Mouse (Mus musculus): Measurements from ENCODE around the gene Chpf.

Gene Chpf

DNA sequence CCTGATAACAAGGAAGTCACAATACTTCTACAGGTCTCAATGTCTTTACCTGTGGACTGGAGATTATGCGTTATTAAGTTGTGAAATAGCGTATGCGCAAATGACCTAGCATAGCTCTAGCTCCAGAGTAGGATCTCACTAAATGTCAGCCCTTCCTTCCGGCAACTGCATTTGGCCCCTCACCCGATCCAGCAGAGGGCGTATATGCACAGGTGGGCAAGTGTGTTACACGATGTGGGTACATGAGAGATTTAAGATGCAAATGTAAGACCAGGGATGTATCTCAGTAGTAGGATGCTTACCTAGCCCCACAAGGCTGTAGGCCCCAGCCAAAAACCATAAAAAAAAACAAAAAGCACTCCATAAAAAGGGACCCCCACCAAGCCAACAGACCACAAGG lies 20.3 kb upstream of the Chpf start:
- no peak for DNase-seq (ENCODE audit: low spot score in 2 of 2)

DNA sequence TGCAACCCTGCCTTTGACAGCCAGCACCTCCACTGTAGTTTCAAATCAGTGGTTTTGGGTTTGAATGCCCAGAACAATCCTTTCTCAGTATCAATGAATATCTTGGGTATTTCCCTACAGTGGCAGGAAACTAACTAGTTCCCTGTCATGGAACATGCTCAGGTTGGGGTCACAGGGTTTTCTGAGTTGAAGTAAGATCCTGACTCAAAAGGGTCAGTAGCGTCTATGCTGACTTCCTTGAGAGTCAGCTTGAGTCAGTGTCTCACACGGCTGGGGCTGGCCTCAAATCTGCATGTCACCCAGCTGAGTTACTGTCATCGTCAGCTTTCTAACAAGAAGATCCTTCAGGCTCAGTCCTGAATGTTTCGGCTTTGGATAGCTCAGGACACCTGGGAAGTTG lies 19.8 kb upstream of the Chpf start:
- DNase-seq (ENCODE audit: low spot score in 2 of 2): no peak

DNA sequence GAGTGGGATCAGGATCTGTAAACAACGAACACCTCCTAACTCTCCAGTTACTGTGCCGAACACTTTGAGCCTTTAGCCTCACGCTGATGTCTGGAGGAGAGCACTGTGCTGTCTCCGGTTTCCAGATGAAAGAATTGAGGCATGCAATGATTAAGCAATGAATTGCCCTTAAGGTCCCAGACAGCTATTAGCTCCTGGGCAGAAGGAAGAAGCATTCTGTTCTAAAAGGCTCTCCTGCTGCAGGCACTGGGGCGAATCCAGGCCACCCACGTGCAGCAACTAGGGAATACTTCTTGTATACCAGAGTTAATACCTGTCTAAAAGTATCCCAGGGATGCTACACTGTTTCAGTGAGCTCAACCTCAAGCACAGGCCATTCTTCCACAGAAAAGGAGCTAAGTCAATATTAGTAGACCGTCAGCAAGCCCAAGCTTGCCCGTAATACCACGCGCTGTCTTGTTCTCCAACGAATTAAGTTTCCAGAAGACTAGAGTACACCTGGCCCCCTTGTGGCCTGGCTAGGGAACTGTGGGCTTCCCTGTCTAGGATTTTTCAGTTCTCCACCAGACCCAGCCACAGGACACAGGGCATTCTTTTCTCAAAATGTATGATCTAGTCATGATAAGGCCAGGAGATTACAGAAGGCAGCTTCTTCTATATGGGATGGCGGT lies 15.9 kb upstream of the Chpf start:
- DNase-seq (ENCODE audit: low spot score in 2 of 2): no peak

DNA sequence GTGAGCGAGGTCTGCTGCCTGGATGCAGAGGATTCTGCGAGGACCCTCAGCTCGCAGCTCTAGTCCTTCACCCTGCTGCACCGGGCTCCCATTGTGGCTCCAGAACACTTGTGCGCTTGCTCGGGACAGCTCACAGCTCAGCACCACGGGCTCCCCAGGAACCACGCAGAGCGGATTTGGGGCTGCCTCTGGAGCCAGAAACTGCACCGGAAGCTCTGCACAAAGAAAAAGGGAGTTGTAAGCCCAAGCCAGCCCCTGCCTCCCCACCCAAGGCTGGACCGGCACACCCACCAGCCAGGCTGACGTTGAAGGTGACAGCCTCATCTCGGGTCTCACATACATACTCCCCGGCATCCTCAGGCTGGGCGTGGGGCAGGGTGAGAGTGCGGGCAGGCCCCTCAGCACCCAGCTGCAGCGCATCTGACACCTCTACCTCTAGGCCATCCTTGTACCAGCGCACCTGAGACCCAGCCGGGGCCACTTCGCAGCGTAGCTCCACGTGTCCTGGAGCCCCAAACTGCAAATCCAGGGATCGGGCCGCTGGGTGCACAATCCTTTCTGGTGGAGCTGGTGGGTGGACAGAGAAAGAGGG lies 13.6 kb upstream of the Chpf start:
- no peak for DNase-seq (ENCODE audit: low spot score in 2 of 2)

DNA sequence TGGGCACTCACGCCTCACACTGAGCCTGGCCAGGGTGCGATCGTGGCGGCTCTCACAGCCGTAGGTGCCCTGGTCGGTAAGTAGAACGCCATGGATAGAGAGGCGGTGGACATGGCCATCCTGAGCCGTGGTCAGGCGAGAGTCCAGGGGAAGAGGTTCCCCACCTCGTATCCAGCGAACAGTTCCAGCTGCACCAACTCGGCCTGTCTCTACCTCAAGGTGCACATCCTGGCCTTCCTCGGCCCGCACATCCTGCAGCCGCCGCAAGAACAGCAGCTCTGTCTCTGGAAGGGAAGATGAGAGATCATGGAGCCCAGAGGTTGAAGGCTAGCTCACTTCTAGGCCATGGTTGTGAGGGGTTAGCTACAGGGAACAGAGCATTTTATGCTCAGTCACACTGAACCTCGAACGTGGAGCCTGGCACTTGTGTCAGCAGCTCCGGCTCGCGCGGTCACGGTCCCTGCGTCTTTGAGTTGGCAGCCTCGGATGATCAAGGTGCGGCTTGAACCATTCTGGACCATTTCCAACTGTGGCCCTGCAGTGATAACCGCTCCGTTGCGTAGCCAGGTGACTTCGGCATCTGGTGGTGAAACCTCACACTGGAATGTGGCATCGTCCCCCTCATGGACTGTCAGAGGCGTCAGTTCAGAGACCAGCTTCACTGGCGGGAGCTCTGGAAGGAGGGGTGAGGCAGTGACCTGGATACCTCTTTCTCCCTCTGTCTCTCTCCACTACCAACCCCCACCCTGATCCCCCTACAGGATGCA lies 11.9 kb upstream of the Chpf start:
- DNase-seq (ENCODE audit: low spot score in 2 of 2): no peak

DNA sequence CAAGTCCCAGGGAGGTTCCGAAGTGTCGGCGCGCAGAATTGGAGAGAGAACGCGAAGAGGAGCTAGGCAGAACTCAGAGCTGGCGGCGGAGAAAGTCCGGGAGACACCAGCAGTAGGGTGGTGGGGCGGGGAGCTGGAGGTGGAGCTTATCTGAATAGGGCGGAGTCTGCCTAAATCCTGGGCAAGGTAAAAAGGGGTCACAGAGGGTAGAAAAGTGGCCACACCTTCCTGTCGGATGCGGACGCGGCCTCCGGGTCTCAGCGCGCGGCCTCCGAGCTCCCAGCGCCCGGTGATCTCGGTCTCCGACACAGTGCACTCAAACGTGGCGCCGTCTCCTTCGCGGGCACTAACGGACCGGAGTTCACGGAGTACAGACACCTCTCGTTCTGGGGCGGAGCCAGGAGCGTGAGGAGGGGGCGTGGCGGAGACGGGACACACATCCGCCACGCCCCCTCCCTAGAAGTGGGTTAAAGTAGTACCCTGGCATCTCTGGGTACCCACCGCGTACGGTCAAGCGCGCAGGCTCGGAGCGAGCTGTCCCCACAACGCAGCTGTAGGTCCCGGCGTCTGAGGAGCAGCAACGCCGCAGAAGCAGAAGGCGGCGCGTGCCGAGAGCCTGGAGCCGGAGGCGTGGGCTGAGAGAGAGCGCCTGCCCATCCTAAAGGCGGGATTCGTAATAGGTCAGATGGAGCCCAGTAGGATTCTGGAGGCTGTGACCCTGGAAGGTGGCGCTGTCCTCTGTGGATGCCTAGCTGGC lies 8.5 kb upstream of the Chpf start:
- peak in 1 of 2 experiments; percentile 14 for DNase-seq (ENCODE audit: low spot score in 2 of 2)

DNA sequence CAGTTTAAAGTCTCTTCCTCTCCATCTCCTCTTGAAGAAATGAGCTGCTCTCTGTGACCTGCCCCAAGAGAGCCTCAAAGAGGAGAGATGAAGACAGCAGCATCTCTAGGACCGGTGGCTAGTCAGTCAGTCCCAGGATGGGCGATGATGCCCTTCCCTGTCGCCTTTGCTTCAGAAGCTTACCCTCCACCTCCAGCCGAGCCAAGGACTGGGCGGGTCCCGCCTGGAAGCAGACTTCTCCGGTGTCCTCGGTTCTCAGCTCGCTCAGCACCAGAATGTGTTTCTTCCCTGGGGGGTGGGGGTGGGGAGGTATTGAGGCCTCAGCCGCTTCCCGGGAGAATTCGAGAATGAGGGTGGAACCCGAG lies 7.9 kb upstream of the Chpf start:
- no peak for DNase-seq (ENCODE audit: low spot score in 2 of 2)

DNA sequence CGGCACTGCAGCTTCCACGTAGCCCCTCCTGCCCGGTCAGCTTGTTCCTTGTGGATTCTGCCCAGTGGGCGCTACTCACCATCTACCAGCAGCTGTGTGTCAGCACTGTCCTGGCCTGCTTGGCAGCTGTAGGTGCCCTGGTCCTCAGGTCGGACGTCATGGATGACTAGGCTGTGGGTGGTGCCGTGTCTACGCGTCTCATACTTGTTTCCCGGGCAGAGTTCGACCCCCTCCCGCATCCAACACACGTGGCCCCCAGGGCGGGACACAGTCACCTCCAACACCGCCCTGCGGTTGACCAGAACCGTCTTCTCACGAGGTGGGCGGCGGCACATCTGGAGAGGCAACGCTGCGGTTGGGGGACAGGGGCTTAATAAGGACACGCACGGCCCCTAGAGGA lies 7.5 kb upstream of the Chpf start:
- no peak for DNase-seq (ENCODE audit: low spot score in 2 of 2)

DNA sequence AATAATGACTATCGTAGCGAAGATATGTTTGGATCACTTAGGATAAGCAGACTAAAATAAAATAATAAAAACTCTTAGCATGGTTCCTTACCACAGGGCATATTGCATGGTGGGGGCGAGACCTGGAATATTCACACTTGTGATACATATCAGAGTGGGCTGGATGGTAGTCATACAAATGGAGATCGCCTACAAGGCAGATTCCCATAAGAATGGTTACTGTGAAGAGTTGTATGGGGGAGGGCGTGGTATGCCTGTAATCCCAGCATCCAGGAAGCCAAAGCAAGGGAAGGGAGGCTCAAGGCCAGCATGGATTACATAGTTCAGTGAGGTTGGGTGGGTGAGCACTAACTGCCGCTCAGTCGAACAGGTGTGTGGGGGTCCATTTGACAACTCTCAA lies 1.6 kb upstream of the Chpf start:
- no peak for DNase-seq (ENCODE audit: low spot score in 2 of 2)

DNA sequence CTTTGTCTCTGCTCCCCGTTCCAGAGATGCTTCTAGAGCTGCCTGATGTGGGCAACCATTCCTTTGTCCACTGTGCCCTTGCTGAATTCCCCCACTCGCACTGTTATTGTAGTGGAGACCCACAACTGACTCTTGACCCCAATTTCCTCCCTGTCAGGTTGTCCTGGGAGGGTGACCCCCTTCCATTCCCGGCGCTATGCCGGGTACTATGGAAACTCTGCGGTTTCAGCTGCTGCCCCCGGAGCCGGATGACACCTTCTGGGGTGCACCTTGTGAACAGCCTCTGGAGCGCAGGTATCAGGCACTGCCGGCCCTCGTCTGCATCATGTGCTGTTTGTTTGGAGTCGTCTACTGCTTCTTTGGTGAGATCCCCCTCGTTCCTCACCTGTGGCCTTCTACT lies 929 bp upstream of the Chpf start:
- DNase-seq (ENCODE audit: low spot score in 2 of 2): no peak

DNA sequence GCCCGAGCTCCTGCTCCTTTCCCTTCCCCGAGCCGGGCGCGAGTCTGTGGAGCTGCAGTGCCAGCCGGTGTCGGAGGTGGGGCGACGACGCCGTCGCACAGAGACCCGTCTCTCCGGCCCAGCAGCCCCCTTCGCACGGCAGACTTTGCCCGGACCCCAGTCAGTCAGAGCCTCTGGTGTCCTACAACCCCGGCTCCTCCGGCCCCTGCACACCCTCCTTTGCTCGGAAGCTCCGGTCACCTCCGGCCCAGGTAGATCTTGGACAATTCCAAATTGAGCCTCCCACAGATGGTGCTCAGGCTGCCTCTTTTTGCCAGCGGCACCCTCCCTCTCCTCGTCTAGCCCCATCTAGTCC lies 505 bp upstream of the Chpf start:
- DNase-seq (ENCODE audit: low spot score in 2 of 2): no peak

DNA sequence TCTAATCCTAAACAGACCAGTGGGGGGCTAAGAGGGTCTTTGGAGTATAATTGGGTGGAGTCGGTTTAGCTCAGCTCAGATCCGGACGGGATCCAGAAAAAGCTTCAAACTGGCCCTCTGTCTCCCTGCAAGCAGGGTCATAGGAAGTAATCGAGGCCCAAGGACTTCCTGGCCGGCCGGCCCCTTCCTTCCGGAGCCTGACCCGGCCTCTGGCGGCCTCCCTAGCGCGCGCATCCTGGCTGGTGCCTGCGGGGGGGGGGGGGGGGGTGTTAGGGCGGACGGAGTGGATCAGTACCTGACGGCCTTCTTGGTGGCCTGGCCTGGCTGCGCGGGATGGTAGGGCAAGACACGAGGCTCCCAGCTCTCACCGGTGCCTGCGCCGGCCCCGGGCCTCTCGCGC lies 610 bp downstream of the Chpf start:
- DNase-seq (ENCODE audit: low spot score in 2 of 2): no peak

DNA sequence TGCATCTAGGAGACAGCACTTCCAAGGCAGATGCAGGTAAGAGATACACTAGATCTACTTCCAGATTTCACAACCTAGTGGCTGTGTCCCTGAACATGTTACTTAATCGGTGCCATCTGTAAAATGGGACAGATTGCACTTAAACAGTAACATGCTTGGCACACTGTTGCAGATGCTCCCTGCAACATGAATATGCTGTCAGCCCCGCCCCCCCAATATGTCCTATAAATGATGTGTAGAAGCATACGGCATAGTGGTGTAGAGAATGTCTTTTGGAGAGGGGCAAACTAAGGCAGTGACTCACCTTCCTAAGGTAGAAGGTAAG lies 1.2 kb downstream of the Chpf start:
- DNase-seq (ENCODE audit: low spot score in 2 of 2): no peak

DNA sequence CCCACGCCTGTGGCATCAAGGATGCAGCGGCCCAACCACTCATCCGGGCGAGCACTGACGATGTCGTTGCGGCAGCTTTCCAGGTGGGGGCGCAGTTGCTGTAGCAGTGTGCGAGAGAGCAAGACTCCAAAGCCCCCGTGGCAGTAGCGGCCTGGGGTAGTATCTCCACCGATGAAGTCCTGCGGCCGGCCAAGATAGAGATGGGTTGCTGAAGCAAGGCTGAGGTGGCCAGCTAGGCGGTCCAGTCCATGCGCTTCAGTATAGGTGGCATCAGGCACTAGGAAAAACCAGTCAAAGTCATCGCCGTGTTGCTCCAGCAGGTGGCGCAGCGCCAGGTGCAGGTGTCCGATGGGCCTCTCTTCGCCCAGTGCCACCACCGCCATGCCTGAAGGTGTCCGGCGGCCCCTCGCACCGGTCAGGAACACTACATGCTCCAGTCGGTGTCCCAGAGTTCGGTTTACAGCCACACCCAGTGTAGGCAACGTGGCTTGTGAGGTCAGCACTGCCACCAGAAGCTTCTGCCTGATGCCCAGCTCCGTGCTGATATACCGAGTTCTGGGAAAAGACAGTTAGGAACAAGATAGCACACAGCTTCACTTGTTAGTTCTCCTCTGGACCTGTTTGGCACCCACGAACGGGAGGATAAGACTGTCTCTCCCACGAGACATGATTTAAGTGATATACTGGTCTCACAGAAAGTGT lies 1.7 kb downstream of the Chpf start:
- DNase-seq (ENCODE audit: low spot score in 2 of 2): peak; percentile 64 to 73

DNA sequence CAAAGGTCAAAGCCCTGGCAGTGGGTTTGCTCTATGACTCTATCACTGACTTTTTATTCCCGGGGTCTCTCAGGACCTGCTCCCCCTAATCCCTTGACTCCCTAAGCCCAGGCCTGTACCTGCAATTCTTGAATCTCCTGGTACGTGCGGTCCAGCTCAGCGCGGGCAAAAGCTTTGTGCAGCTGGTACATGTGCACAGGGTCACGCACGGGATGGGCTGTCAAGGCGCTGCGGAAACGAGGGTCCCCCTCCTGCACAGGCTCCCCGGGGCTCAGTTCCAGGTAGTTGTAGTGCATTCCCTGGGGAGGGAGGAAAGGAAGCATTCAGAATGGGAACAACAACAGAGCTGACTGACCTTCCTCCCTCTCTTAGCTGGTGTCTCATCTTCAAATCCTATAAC lies 2.7 kb downstream of the Chpf start:
- DNase-seq (ENCODE audit: low spot score in 2 of 2): no peak

DNA sequence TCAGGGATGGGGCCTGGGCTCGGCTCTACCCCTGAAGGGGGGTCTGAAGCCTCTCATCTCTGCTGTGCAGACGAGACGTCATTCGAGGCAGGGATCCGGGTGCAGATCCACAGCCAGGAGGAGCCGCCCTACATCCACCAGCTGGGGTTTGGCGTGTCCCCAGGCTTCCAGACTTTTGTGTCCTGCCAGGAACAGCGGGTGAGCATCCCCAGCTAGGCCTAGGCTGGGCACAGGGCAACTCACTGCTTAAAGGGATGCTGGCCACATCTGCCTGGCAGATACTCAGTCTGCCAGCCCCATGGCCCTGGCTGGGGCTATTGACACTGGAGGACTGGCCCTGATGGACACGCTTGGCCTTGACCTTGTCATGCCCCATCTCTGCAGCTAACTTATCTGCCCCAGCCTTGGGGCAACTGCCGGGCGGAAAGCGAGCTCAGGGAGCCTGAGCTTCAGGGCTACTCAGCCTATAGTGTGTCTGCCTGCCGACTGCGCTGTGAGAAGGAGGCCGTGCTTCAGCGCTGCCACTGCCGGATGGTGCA lies 9.8 kb downstream of the Chpf start:
- DNase-seq (ENCODE audit: low spot score in 2 of 2): no peak

DNA sequence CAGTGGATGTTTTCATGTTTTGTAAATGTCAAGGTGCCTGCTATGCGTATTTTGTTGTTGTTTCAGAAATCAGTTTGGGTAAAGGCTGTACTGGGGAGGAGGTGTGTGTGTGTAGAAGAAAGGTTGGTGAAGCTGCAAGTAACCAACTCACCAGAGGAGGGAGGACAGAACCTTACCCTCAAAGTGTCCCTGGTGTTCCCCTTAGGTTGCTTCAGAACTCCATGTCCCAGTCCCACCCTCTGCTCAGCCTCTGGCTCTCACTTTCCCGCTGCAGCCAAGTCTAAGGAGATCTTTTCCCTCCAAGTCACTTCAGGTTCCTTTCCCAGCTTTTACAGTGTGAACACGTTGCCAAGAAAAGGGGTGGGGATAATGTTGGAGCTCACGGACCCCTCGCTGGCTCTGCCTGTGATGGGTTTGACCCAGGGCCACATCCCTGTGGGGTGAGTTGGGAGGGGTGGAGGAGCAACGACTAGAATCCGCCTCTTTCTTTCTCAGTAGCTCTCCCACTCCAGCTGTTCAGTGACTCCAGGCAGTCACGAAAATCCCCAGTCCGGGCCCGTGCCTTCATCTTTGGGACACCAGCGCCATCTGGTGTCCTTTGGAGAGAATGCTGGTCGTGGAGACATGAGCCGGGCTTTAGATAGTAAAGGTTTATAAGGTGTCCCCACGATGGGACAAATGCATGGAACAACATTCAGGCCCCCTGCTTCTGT lies 11.7 kb downstream of the Chpf start:
- peak in 1 of 2 experiments; percentile 54 for DNase-seq (ENCODE audit: low spot score in 2 of 2)

DNA sequence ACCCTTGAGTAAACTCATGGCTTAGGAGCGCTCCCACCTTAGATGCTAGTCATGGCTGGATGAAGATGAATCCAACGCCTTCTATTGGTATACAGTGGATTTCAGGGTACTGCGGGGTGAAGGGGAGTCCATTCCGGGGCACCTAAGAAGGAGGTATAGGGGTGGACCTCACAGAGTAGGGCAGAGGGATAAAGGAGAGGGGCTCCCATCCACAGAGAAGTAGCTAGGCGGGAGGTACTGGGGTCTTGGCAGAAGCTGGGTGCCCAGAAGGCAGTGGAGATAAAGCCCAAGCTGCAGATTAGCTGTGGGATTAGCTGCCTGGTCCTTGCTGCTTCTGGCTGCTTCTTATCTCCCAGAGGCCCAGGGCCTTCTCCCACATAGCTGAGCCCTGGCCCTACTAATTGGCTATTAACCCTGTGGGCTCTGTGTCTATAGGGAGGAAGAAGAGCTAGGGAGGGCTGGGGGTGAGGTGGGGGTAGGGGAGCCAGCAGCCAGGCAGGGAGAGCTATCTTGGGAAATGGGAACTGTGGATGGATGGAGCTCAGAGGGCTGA lies 15.4 kb downstream of the Chpf start:
- no peak for DNase-seq (ENCODE audit: low spot score in 2 of 2)

DNA sequence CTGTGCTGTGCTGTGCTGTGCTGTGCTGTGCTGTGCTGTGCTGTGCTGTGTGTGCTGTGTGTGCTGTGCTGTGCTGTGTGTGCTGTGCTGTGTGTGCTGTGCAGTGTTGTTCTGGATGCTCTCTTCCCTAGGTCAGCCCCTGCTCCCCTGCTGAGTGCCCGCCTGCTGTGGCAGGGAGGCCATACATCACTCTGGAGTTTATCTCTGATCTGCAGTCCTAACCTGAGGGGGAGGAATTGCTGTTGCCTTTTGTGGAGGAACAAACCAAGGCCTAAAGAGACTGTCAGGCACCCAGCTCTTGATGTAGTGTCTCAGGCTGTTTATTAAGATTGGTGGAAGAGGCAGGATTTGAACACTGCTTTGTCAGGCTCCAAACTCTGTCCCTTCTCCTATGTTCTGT lies 16.5 kb downstream of the Chpf start:
- no peak for DNase-seq (ENCODE audit: low spot score in 2 of 2)

DNA sequence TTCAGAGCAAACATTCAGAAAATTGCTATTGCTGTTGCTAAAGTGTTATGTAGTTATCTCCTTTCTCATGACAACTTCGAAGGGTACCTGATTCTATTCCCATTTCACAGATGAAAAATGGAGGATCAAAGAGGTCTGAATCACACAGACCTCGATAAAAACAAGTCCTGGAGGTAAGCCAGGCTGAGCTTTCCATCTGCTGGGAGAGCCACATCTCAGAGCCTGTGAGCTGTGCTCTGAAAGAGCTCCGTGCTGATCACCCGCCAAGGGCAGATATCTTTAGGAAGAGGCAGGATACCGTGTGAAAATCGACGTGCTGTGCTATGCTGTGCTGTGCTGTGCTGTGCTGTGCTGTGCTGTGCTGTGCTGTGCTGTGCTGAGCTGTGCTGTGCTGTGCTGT lies 18.8 kb downstream of the Chpf start:
- DNase-seq (ENCODE audit: low spot score in 2 of 2): no peak

All from spleen, postnatal 14 days (tissue).